Mouse (Mus musculus): Measurements from ENCODE around the gene Krt1. TPM values are rescaled to one million over a fixed set of nuclear protein-coding genes. Genes with fewer than 3 reads are reported as not detected.

Krt1 gene
- polyA plus RNA-seq, 1 experiment from 2014 or later = 4.2 TPM

- H3K27ac ChIP-seq = peak within 1 kb of the TSS; percentile 67
These were observed 48.2 kb downstream of the Krt1 start, which contains the start of gene Krt73 for GRCm38 (mm10) chr15:101802296-101802835. Krt73 (minus strand) TSS chr15:101802346.

More at GRCm38 (mm10) chr15:101802296-101802835, 48.2 kb downstream of the Krt1 start, which contains the start of gene Krt73:
- H3K4me1 ChIP-seq (replicated peaks) = peaks cover 23% of the 10 kb centered on the region
- 65% methylated on average over 6 of the region's 6 CpGs for WGBS
- H3K4me2 ChIP-seq (replicated peaks) = no peak within 1 kb of the TSS
- peak; percentile 37; the same call in 1 of the 2 replicates for ATAC-seq
- H3K9ac ChIP-seq (replicated peaks) = no peak within 1 kb of the TSS
- no peak within 1 kb of the TSS for H3K4me3 ChIP-seq (replicated peaks)
- H3K9me3 ChIP-seq = no peaks in the 10 kb centered on the region
- no peaks in the 10 kb centered on the region for H3K36me3 ChIP-seq
- H3K27me3 ChIP-seq = no peaks in the 10 kb centered on the region

Small RNA genes within 50 kb of the gene (microRNA-seq; reads per million reads assigned to microRNA genes)
- not detected for gene Gm44356

Other genes with a start within 250 kb of the Krt1 start
- not detected in 2 replicates for gene Gm5414, start 222.6 kb downstream of the Krt1 start, polyA plus RNA-seq (2015; fragmentation: Nextera tagmentation; extraction: Ambion mirVana)
- not detected in 2 replicates for gene Gm5478, start 203.4 kb downstream of the Krt1 start, polyA plus RNA-seq (2015; fragmentation: Nextera tagmentation; extraction: Ambion mirVana)
- gene Krt6b, start 170.5 kb downstream of the Krt1 start, polyA plus RNA-seq (2015; fragmentation: Nextera tagmentation; extraction: Ambion mirVana) = not detected in 2 replicates
- gene Krt6a, start 156.5 kb downstream of the Krt1 start, polyA plus RNA-seq (2015; fragmentation: Nextera tagmentation; extraction: Ambion mirVana) = not detected in 2 replicates
- gene Krt5, start 137.9 kb downstream of the Krt1 start, polyA plus RNA-seq (2015; fragmentation: Nextera tagmentation; extraction: Ambion mirVana) = 0.19 and 0.26 TPM in 2 replicates
- not detected in 2 replicates for gene Krt71, start 107.7 kb downstream of the Krt1 start, polyA plus RNA-seq (2015; fragmentation: Nextera tagmentation; extraction: Ambion mirVana)
- not detected in 2 replicates for gene Krt72, start 64.3 kb downstream of the Krt1 start, polyA plus RNA-seq (2015; fragmentation: Nextera tagmentation; extraction: Ambion mirVana)
- gene Krt73, start 48.4 kb downstream of the Krt1 start, polyA plus RNA-seq (2015; fragmentation: Nextera tagmentation; extraction: Ambion mirVana) = 0.50 and 1.0 TPM in 2 replicates
- gene Krt2, start 32.6 kb downstream of the Krt1 start, polyA plus RNA-seq (2015; fragmentation: Nextera tagmentation; extraction: Ambion mirVana) = not detected in 2 replicates
- gene Krt77, start 18.9 kb upstream of the Krt1 start, polyA plus RNA-seq (2015; fragmentation: Nextera tagmentation; extraction: Ambion mirVana) = 0.15 TPM in 1 of 2 replicates, not detected in the other
- not detected in 2 replicates for gene Krt76, start 42.1 kb upstream of the Krt1 start, polyA plus RNA-seq (2015; fragmentation: Nextera tagmentation; extraction: Ambion mirVana)
- gene Krt4, start 73.9 kb upstream of the Krt1 start, polyA plus RNA-seq (2015; fragmentation: Nextera tagmentation; extraction: Ambion mirVana) = 0.26 TPM in 1 of 2 replicates, not detected in the other
- 0.15 TPM in 1 of 2 replicates, not detected in the other for gene Krt79, start 89.5 kb upstream of the Krt1 start, polyA plus RNA-seq (2015; fragmentation: Nextera tagmentation; extraction: Ambion mirVana)
- gene Krt78, start 103.5 kb upstream of the Krt1 start, polyA plus RNA-seq (2015; fragmentation: Nextera tagmentation; extraction: Ambion mirVana) = not detected in 2 replicates
- gene Krt8, start 153.7 kb upstream of the Krt1 start, polyA plus RNA-seq (2015; fragmentation: Nextera tagmentation; extraction: Ambion mirVana) = 1.1 and 1.6 TPM in 2 replicates
- 1.2 and 2.5 TPM in 2 replicates for gene Krt18, start 177.4 kb upstream of the Krt1 start, polyA plus RNA-seq (2015; fragmentation: Nextera tagmentation; extraction: Ambion mirVana)
- 89.9 and 91.2 TPM in 2 replicates for gene Eif4b, start 223.0 kb upstream of the Krt1 start, polyA plus RNA-seq (2015; fragmentation: Nextera tagmentation; extraction: Ambion mirVana)
- 6.1 and 6.9 TPM in 2 replicates for gene Tns2, start 249.6 kb upstream of the Krt1 start, polyA plus RNA-seq (2015; fragmentation: Nextera tagmentation; extraction: Ambion mirVana)